Mouse (Mus musculus) brain, embryonic 14.5 days (tissue): ENCODE measurements around the gene Dars2.

ENCODE experiments used
- CTCF ChIP-seq: fragments of 200-500 bp; IDR thresholded peaks from 2 replicates; pipeline ENCODE4 v1.5.1; 2012; ENCODE audit warnings: inconsistent platforms, mild to moderate bottlenecking, moderate library complexity, borderline replicate concordance; ENCODE audit not compliant: insufficient read depth, insufficient read length; ENCODE audit errors: extremely low read depth
- POLR2A ChIP-seq: fragments of 200-500 bp; IDR thresholded peaks from 2 replicates; pipeline ENCODE4 v1.6.1; 2012; ENCODE audit warnings: mild to moderate bottlenecking, inconsistent platforms, borderline replicate concordance; ENCODE audit not compliant: poor library complexity, insufficient read depth, insufficient read length, severe bottlenecking; ENCODE audit errors: extremely low read depth

DNA sequence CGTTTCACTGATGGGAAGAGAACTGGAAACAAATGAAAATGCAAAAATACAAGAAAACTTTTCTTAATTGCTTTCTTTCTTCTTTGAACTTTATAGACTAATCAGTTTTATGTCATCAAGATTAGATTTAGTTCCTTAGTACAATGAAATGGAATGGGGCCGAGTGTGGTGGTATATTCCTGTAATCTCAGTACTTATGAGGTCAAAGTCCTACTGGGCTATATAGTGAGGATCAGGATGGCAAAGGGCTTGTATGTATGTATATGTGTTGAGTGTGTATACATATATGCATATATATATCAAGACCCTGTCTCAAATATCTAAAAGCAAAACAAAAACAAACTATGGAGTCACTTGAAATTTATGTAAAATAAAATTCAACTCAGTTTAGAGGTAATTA lies 54.1 kb downstream of the Dars2 start:
- no peak for TF ChIP-seq POLR2A
- no peak for TF ChIP-seq CTCF
